In genomic region chr2:169204254-169204752, GRCm38 (mm10) we compare ENCODE assay signal across 9 mouse cellular contexts.
A peak's percentile ranks its signal among the peaks of the same experiment; 100 is the strongest.
DNase-seq lines count a peak whose midpoint lies in the region; ATAC-seq lines count a peak whose summit lies in the region.
"Had no signal": no experiment of that assay in that cellular context is flagged by ENCODE, and none has a peak within 500 bp of the region (broad histone marks: within the 10 kb centered on the region; RNA-seq: fewer than 3 reads in every experiment).

No protein-coding gene starts in this region.

- no peak overlapping the region for H3K4me3 ChIP-seq in forebrain, embryonic 16.5 days (replicated peaks; ENCODE audit: low read length)
- H3K4me3 ChIP-seq: forebrain, embryonic 15.5 days had no signal

- H3K4me1 ChIP-seq in forebrain, embryonic 16.5 days (replicated peaks; ENCODE audit: control insufficient read depth, insufficient read depth, low read length): no peaks in the 10 kb centered on the region
- H3K4me1 ChIP-seq: forebrain, embryonic 15.5 days had no signal

- DNase-seq in adrenal gland, postnatal 10 days: peak; percentile 14
- DNase-seq in heart, adult 8-10 months (ENCODE audit: low spot score): peak; percentile 6
- DNase-seq in kidney, adult 11 months: peak; percentile 32
- peak; percentile 9 for DNase-seq in lung, postnatal 10 days
- no peak for DNase-seq in ovary, postnatal 10 days (ENCODE audit: low spot score)
- DNase-seq in spleen, adult 12 weeks (ENCODE audit: low spot score): no peak
- DNase-seq: cerebellum, postnatal 25 days had no signal

- H3K27ac ChIP-seq in forebrain, embryonic 16.5 days (ENCODE audit: low read length): no peak overlapping the region
- H3K27ac ChIP-seq: forebrain, embryonic 15.5 days had no signal

- H3K36me3 ChIP-seq in forebrain, embryonic 16.5 days (ENCODE audit: control insufficient read depth, insufficient read depth): no peaks in the 10 kb centered on the region
- H3K36me3 ChIP-seq: forebrain, embryonic 15.5 days had no signal

- H3K9me3 ChIP-seq in forebrain, embryonic 16.5 days (ENCODE audit: control insufficient read depth, low read length): 0 out of 2 replicates have a peak, but pooled peaks cover 3% of the 10 kb centered on the region
- H3K9me3 ChIP-seq: forebrain, embryonic 15.5 days had no signal

- no peak overlapping the region for H3K4me2 ChIP-seq in forebrain, embryonic 16.5 days (ENCODE audit: low read length)
- H3K4me2 ChIP-seq: forebrain, embryonic 15.5 days had no signal

- no peak for ATAC-seq in forebrain, embryonic 16.5 days
- ATAC-seq: forebrain, embryonic 15.5 days had no signal

- no peaks in the 10 kb centered on the region for H3K27me3 ChIP-seq in forebrain, embryonic 16.5 days (replicated peaks; ENCODE audit: control insufficient read depth, insufficient read depth, low read length)
- H3K27me3 ChIP-seq: forebrain, embryonic 15.5 days had no signal

- 78% methylated on average over 19 of the region's 19 CpGs for WGBS in forebrain, embryonic 16.5 days

- no peak overlapping the region for H3K9ac ChIP-seq in forebrain, embryonic 16.5 days (replicated peaks; ENCODE audit: low read depth, low read length)
- H3K9ac ChIP-seq: forebrain, embryonic 15.5 days had no signal

Comparison
In these comparisons a context has a peak if more than half of its experiments do, and no peak if none do; other contexts are left out.
1. DNase-seq: peak in adrenal gland, postnatal 10 days (single experiment), heart, adult 8-10 months (single experiment), kidney, adult 11 months (single experiment) and lung, postnatal 10 days (single experiment); none in ovary, postnatal 10 days (single experiment) and spleen, adult 12 weeks (single experiment).